Mouse (Mus musculus) testis, adult 2 months (tissue): ENCODE measurements around the gene Tmem120b. TPM values are rescaled to one million over a fixed set of nuclear protein-coding genes. Genes with fewer than 3 reads are reported as not detected.

Source experiments
- H3K27ac ChIP-seq: fragments of 200-500 bp; 2 replicates; pipeline ENCODE4 v1.5.1; 2012; ENCODE audit warnings: low read depth, low read length; ENCODE audit not compliant: control insufficient read depth, insufficient read depth
- H3K27me3 ChIP-seq: fragments of 200-500 bp; 2 replicates; pipeline ENCODE4 v1.6.1; 2012; ENCODE audit warnings: mild to moderate bottlenecking, low read length, moderate library complexity; ENCODE audit not compliant: control insufficient read depth, insufficient read depth
- H3K36me3 ChIP-seq: fragments of 200-500 bp; 2 replicates; pipeline ENCODE4 v1.6.1; 2012; ENCODE audit warnings: mild to moderate bottlenecking, low read length; ENCODE audit not compliant: control insufficient read depth, insufficient read depth
- H3K4me1 ChIP-seq: fragments of 200-500 bp; 2 replicates; pipeline ENCODE4 v1.6.1; 2012; ENCODE audit warnings: low read length; ENCODE audit not compliant: control insufficient read depth, insufficient read depth
- H3K4me3 ChIP-seq: fragments of 200-500 bp; 2 replicates; pipeline ENCODE4 v1.5.1; 2012; ENCODE audit warnings: low read depth, mild to moderate bottlenecking, low read length, moderate library complexity, mixed read lengths; ENCODE audit not compliant: control insufficient read depth
- CTCF ChIP-seq: fragments of 200-500 bp; IDR thresholded peaks from 2 replicates; pipeline ENCODE4 v1.5.1; 2012; ENCODE audit warnings: low read depth, mild to moderate bottlenecking, inconsistent platforms, low read length, moderate library complexity; ENCODE audit not compliant: control insufficient read depth, insufficient read depth, insufficient replicate concordance
- POLR2A ChIP-seq: fragments of 200-500 bp; IDR thresholded peaks from 2 replicates; pipeline ENCODE4 v1.6.1; 2012; ENCODE audit warnings: low read depth, mild to moderate bottlenecking, inconsistent platforms, low read length, moderate library complexity; ENCODE audit not compliant: control insufficient read depth
- polyA plus RNA-seq: library from polyadenylated mRNA; depleted of rRNA; stranded (reverse); fragments of >200 nt; gene quantifications from 2 replicates; pipeline ENCODE4 v1.2.3, GENCODE M21; 2012

The Tmem120b gene
- polyA plus RNA-seq, 1 experiment, result 1.2 TPM

DNA sequence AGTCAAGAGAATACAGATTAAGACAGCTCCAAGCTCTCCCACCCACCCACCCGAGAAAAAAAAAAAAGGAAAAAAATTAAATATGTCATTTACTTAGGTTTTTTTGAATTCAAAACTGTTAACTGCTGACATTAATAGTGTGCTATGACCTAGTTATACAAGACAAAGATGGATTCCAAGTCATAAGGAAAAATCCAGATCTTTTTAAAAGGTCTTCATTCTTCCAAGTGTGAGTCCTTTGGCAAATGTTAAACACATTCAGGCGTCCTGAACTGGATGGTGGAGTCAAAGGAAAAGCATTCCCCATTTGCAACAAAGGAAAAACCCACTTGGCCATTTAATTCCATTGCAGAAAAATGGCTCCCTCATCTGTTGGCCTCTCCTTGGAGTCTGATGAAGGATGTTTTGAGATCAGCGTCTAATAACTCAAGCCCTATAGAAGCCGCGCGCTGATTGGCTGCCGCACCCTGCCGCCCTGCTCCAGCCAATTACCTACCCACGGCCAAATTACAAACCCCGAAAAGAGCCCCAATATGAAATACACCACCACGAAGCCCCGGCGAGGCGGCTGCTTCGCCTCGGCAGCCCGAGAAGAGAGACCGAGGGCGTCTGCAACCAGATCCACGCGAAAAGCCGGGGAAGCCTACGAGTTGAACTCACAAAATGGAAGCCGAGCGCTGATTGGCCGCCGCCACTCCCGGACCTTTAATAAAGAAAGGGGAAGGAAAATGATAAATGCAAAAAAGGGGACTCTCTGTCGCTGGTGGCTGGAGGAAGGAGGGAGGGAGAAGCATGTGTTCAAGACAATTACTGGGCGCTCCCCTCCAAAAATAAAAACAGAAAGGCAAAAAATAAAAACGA, 72.7 kb downstream of the Tmem120b start:
- Histone ChIP-seq H3K27ac (peak overlapping the region; percentile 94), H3K4me1 (peaks cover 62% of the 10 kb centered on the region), H3K36me3 (no peaks in the 10 kb centered on the region; the same call in 1 of the 2 replicates), H3K27me3 (no peaks in the 10 kb centered on the region), H3K4me3 (peak overlapping the region; percentile 85)
- TF ChIP-seq CTCF (no peak), POLR2A (peak; percentile 40; the same call in 1 of the 2 replicates)

DNA sequence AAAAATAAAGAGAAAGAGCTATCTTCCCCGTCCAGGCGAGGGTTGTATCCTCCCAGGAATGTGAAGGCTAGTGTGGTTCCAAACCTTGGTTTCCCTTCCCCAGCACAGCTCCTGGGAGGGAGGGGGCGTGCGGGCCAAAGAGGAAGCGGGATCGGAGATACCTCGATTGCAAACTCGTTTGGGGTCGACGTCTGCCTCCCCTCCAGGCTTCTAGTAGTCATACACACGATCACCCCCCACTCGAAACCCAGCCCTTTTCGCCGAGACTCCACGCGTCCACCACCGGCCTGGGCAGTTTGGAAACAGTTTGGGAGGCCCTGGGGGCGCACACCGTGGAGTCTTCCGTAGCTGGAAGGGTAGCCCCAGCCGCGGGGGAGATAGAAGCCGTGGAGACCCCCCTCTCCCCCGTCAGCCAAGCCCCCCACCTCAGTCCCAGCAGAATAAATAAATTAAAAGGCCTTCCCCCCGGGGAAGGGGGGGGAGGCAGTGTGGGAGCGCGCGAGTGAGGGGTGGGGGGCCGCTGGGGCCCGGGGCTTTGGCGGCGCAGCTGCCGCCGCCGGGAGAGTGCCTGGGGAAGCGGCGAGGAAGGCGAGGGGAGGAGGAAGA, 73.4 kb downstream of the Tmem120b start:
- H3K36me3 ChIP-seq, result peaks cover 1% of the 10 kb centered on the region
- peak overlapping the region; percentile 94 for H3K4me3 ChIP-seq
- H3K27ac ChIP-seq, result peak overlapping the region; percentile 94
- TF ChIP-seq CTCF (no peak), POLR2A (no peak; the same call in 1 of the 2 replicates)
- no peaks in the 10 kb centered on the region for H3K27me3 ChIP-seq
- H3K4me1 ChIP-seq, result peaks cover 60% of the 10 kb centered on the region

DNA sequence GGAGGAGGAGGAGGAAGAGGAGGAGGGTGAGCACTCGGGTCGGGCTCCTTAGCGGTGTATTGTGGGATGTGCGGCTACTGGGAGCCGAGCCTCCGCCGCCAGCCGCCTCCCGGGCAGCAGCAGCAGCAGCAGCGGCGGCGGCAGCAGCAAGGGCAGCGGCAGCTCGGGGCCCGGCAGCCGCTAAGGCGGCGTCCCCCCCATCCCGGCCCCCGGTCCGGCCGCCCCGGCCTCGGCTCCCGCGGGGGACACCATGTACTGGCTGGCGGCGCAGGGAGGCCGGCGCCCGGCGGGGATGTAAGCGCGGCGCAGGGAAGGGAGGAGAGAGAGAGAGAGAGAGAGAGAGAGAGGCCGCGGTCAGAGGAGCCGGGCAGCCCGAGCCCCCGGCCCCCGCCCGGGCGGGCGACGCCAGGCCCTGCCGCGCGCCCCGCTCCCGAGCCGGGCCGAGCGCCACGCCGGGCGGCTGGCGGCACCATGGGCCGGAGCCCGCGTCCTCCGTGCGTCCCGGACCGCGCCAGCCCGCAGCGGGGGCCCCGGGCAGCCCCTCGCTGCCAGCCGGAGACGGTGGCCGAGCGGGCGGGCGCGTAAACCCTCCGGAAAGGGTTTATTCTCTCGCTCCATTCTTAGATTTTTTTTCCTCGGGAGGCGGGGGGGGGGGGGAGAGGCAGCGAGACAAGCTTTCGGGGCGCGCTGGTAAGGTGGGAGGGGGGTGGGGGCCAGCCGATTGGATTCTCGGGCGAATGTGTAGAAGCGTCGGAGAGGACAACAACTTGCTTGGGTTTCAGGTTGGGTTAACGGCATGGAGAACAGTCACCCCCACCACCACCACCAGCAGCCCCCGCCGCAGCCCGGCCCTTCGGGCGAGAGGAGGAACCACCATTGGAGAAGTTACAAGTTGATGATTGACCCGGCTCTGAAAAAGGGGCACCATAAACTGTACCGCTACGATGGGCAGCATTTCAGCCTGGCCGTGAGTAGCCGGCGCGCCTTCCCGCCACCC, 74.2 kb downstream of the Tmem120b start, which contains the start of gene Setd1b:
Setd1b (plus strand) TSS at position 33 of the 997 bp plus-strand sequence.
- peaks cover 3% of the 10 kb centered on the region for H3K36me3 ChIP-seq
- peaks cover 55% of the 10 kb centered on the region for H3K4me1 ChIP-seq
- TF ChIP-seq CTCF (no peak), POLR2A (0 out of 2 replicates have a peak, but pooled peaks have one; percentile 3)
- H3K27me3 ChIP-seq, result no peaks in the 10 kb centered on the region
- peak within 1 kb of the TSS; percentile 94 for H3K27ac ChIP-seq
- H3K4me3 ChIP-seq, result peak within 1 kb of the TSS; percentile 94

DNA sequence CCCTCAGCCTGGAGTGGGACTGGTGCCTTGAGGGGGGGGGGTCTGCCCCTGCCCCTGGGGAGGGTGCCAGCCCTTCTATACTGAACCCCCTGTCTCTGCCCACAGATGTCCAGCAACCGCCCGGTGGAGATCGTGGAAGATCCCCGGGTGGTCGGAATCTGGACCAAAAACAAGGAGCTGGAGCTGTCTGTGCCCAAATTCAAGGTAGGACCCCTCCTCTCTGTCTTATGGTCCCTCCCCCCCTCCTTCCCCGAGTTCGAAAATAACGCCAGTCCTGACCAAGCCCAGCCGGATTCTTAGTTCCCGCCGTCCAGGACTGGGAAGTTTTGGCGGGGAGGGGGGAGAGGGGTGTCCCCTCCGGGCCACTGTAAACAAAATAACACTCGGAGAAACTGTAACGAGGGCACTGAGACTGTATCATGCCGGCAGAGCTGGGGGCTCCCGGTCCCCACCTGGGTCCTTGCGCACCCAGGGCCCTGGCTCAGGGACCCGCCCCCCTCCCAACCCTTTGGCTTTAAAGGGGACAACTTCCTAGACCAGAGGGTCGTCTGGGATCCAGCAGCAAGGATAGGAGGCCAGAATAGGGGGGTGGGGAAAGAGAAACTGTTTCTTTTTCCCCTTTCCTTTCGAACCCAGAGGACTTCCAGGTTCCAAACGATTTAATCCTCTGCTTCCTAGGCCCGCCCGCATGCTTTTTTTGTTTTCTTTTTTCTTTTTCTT, 75.2 kb downstream of the Tmem120b start:
- H3K4me1 ChIP-seq, result peaks cover 47% of the 10 kb centered on the region
- H3K27ac ChIP-seq, result peak overlapping the region; percentile 86
- no peak for TF ChIP-seq POLR2A
- no peak for TF ChIP-seq CTCF
- peaks cover 3% of the 10 kb centered on the region for H3K36me3 ChIP-seq
- no peaks in the 10 kb centered on the region for H3K27me3 ChIP-seq
- H3K4me3 ChIP-seq, result peak overlapping the region; percentile 94

DNA sequence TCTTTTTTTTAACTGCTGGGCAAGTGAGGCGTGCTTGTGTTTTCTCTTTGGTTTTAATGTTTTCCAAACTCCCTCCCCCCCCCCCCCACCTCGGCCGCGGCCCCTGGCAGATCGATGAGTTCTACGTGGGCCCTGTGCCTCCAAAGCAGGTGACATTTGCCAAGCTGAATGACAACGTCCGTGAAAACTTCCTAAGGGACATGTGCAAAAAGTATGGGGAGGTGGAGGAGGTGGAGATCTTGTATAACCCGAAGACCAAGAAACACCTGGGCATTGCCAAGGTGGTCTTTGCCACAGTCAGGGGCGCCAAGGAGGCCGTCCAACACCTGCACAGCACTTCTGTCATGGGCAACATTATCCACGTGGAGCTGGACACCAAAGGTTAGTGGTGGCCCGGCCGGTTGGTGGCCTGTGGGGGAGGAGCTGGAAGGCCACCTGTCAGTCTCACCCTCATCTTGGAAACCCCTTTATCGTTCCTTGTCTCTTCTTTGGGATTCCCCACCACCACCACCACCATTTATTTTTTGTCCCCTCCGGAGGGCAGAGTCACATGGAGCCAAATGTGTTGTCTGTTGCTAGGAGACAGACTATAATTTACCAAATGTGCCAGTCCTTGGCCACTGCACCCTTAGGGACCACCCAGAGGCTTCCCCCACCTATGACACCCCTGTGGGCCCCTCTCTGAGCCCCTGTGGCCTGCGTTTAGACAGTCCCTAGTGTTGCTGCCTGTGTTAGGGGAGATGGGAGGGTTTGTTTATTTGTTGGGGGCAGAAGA, 75.9 kb downstream of the Tmem120b start:
- Histone ChIP-seq H3K27ac (no peak overlapping the region), H3K36me3 (peaks cover 3% of the 10 kb centered on the region), H3K27me3 (no peaks in the 10 kb centered on the region), H3K4me1 (peaks cover 43% of the 10 kb centered on the region), H3K4me3 (peak overlapping the region; percentile 94)
- TF ChIP-seq POLR2A (no peak), CTCF (no peak)
